Mouse (Mus musculus): Measurements from ENCODE around the gene Cfhr1.

The Cfhr1 gene

DNA sequence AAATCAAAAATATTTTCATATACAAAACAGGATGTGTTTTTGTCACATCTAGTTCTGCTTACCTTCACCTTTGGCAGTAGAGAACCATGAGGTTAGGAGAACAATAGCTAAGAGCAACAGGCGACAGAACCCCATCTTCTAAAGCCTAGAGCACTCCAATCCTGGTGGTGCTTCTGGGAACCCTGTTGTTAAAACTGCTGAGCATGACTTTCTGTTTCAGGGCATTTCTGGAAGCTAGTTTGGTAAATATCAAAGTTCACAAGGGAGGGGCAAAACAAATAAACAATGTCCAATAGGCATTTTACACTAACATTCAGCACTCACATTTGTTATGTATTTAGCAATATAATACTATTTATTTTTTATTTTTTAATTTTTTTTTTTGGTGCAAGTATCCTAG lies at the start of gene Cfhr1:
Cfhr1 (minus strand) TSS at position 249 of the 400 bp plus-strand sequence.
- no peak for DNase-seq (ENCODE audit: low read depth, low spot score)

DNA sequence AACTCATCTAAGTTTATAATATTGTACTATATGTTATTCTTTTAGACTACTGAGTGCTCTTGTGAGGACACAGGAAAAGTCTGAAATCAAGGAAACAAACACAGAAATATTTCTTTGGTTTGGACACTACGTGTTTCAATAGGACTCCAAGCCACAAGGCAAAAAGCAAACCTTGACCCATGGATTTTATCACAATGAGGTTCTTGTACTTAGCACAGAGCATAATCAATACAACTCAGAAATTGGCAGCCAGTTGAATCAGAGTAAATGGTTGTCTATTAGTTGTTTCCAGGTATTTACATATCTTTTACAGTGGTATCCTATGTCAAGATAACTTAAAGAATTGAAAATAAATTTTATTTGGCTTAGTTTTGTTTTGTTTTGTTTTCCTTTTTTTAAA lies 8.8 kb downstream of the Cfhr1 start:
- DNase-seq (ENCODE audit: low read depth, low spot score): no peak

- no peak for DNase-seq (ENCODE audit: low read depth, low spot score)
Measured at GRCm38 (mm10) chr1:139548536-139548935, 11.5 kb downstream of the Cfhr1 start.

- no peak for DNase-seq (ENCODE audit: low read depth, low spot score)
Measured at GRCm38 (mm10) chr1:139514556-139514955, 45.5 kb downstream of the Cfhr1 start.

DNA sequence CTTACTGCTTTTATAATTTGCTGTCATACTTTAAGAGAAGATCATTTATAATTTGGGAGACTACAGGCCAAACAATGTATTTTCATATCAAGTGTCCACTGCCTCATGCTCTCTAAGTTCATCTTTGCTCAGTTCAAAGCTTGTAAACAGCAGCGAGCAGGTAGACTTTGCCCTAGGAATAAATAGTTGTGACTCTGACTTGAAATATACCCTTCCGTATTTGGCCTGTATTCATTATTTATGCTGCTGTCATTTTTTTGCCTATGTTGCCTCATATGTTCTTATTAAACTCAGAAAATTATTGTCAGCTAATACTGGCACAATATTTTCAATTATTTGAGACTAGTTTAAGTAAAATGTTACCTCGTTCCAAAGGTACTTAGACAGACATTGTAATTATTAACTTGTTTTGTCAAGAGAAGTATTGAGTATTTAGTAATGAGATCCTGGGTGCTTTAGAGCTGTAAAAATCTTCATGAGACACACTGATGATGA lies 58.8 kb downstream of the Cfhr1 start, which contains the start of gene F13b:
F13b (plus strand) TSS at position 445 of the 495 bp plus-strand sequence.
- DNase-seq (ENCODE audit: low read depth, low spot score): no peak

DNA sequence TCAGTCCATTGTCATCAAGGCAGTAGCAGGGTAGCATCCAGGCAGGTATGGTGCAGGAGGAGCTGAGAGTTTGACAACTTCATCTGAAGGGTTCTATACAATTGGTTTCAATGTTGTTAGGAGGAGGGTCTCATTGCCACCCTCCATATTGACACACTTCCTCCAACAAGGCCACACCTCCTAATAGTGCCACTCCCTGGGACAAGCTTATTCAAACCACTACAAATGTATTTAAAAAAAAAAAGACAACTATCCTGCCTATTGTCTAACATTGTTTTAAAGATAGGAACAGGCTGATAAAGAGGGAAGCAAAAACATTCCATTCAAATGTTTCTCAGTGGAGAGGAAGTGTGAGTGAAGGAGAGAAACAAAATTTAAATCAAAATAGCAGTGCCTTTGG lies 60.3 kb downstream of the Cfhr1 start:
- DNase-seq (ENCODE audit: low read depth, low spot score): no peak

Measured in c-Kit-negative CD71-positive TER-119-positive erythroid progenitor cells, embryonic 14.5 days (primary cell).